Mouse (Mus musculus): ENCODE data around the gene Ces1f.
"Not testable (repeated sequence)": the region's sequence is repeated elsewhere in the genome, so short reads cannot be mapped to it uniquely, and the experiment has no call there.

Gene Ces1f

GRCm38 (mm10) chr8:93279556-93279955 lies at the start of gene Ces1f:
Ces1f (minus strand) TSS chr8:93279747.
- DNase-seq: no peak

GRCm38 (mm10) chr8:93325123-93325522 lies 45.6 kb upstream of the Ces1f start:
- no peak for DNase-seq

- no peak for DNase-seq
Observed at GRCm38 (mm10) chr8:93317031-93317430, 37.5 kb upstream of the Ces1f start.

GRCm38 (mm10) chr8:93315557-93315956 lies 36.0 kb upstream of the Ces1f start:
- DNase-seq: no peak

- no peak for DNase-seq
Observed at GRCm38 (mm10) chr8:93283896-93284295, 4.3 kb upstream of the Ces1f start.

- no peak for DNase-seq
Observed at GRCm38 (mm10) chr8:93282349-93282748, 2.8 kb upstream of the Ces1f start.

- no peak for DNase-seq
Observed at GRCm38 (mm10) chr8:93278176-93278805, 1.3 kb downstream of the Ces1f start.

- DNase-seq: no peak
Observed at GRCm38 (mm10) chr8:93274609-93275008, 4.9 kb downstream of the Ces1f start.

- no peak for DNase-seq
Observed at GRCm38 (mm10) chr8:93273321-93273720, 6.2 kb downstream of the Ces1f start.

- no peak for DNase-seq
Observed at GRCm38 (mm10) chr8:93272686-93273085, 6.9 kb downstream of the Ces1f start.

GRCm38 (mm10) chr8:93261436-93261835 lies 18.1 kb downstream of the Ces1f start:
- DNase-seq: no peak

GRCm38 (mm10) chr8:93252400-93252925 lies 27.1 kb downstream of the Ces1f start:
- DNase-seq: no peak

GRCm38 (mm10) chr8:93246057-93246456 lies 33.5 kb downstream of the Ces1f start:
- DNase-seq: no peak

GRCm38 (mm10) chr8:93239884-93240283 lies 39.7 kb downstream of the Ces1f start:
- DNase-seq: no peak

GRCm38 (mm10) chr8:93235681-93236080 lies 43.9 kb downstream of the Ces1f start:
- DNase-seq: no peak

- DNase-seq: no peak
Observed at GRCm38 (mm10) chr8:93234706-93235105, 44.8 kb downstream of the Ces1f start.

GRCm38 (mm10) chr8:93234068-93234467 lies 45.5 kb downstream of the Ces1f start:
- DNase-seq: no peak

- no peak for DNase-seq
Observed at GRCm38 (mm10) chr8:93229446-93229845, 50.1 kb downstream of the Ces1f start, which contains the start of gene Ces1e. Ces1e (minus strand) TSS chr8:93229619.

GRCm38 (mm10) chr8:93228673-93229370 lies 50.7 kb downstream of the Ces1f start:
- DNase-seq: no peak

GRCm38 (mm10) chr8:93226471-93226870 lies 53.1 kb downstream of the Ces1f start:
- not testable (repeated sequence) for DNase-seq

GRCm38 (mm10) chr8:93221896-93222295 lies 57.7 kb downstream of the Ces1f start:
- DNase-seq: no peak

- DNase-seq: no peak
Observed at GRCm38 (mm10) chr8:93217867-93218266, 61.7 kb downstream of the Ces1f start.

- no peak for DNase-seq
Observed at GRCm38 (mm10) chr8:93217375-93217774, 62.2 kb downstream of the Ces1f start.

GRCm38 (mm10) chr8:93211091-93211490 lies 68.5 kb downstream of the Ces1f start:
- DNase-seq: no peak

All from cerebellum, adult 11 months (tissue).